Mouse (Mus musculus) hindbrain, embryonic 14.5 days (tissue): ENCODE data around the gene Adra2b. TPM values are rescaled to one million over a fixed set of nuclear protein-coding genes. Genes with fewer than 3 reads are reported as not detected.

Experiments
- ATAC-seq: fragments of 200-750 bp; cut with Nextera tagmentation; 2 replicates; pipeline ENCODE4 v1.8.0; 2017; ENCODE audit warnings: moderate number of reproducible peaks, mild to moderate bottlenecking, moderate TSS enrichment, moderate library complexity; ENCODE audit not compliant: low FRiP score
- DNase-seq: peaks from one replicate; pipeline ENCODE4 v3.0.0-alpha.2; 2015; ENCODE audit warnings: low spot score
- H3K27ac ChIP-seq: fragments of 300-500 bp; sonication (generic); 2 replicates; pipeline ENCODE4 v1.5.1; 2014; ENCODE audit warnings: mild to moderate bottlenecking, moderate library complexity
- H3K27me3 ChIP-seq: fragments of 300-500 bp; sonication (generic); 2 replicates; pipeline ENCODE4 v1.6.1; 2014; ENCODE audit warnings: mild to moderate bottlenecking, low read length, mixed read lengths; ENCODE audit not compliant: control insufficient read depth, insufficient read depth
- H3K36me3 ChIP-seq: fragments of 300-500 bp; sonication (generic); replicated peaks from 2 replicates; pipeline ENCODE4 v1.6.1; 2014; ENCODE audit not compliant: control insufficient read depth, insufficient read depth
- H3K4me1 ChIP-seq: fragments of 300-500 bp; sonication (generic); replicated peaks from 2 replicates; pipeline ENCODE4 v1.6.1; 2014; ENCODE audit warnings: antibody characterized with exemption, low read length, mixed read lengths; ENCODE audit not compliant: control insufficient read depth, insufficient read depth
- H3K4me2 ChIP-seq: fragments of 300-500 bp; sonication (generic); replicated peaks from 2 replicates; pipeline ENCODE4 v1.6.1; 2014; ENCODE audit warnings: mild to moderate bottlenecking, moderate library complexity
- H3K4me3 ChIP-seq: fragments of 300-500 bp; sonication (generic); replicated peaks from 2 replicates; pipeline ENCODE4 v1.5.1; 2014; ENCODE audit warnings: mild to moderate bottlenecking, low read length
- H3K9ac ChIP-seq: fragments of 300-500 bp; sonication (generic); 2 replicates; pipeline ENCODE4 v1.6.1; 2014
- H3K9me3 ChIP-seq: fragments of 300-500 bp; sonication (generic); 2 replicates; pipeline ENCODE4 v1.6.1; 2016; ENCODE audit warnings: low read length; ENCODE audit not compliant: control insufficient read depth
- WGBS: fragments of 180-500 bp; shearing (Covaris S2); extraction: QIAGEN DNeasy Blood & Tissue Kit; methylation state at CpG from one replicate; pipeline ENCODE4 v1.1.7; 2014; 5-methylcytosine and 5-hydroxymethylcytosine counted together
- polyA plus RNA-seq: library from polyadenylated mRNA; unstranded; fragments of >200 nt; fragmentation: Nextera tagmentation; extraction: Ambion mirVana; gene quantifications from 2 replicates; pipeline ENCODE4 v1.2.1, GENCODE M21; 2014

Adra2b gene
- polyA plus RNA-seq, 1 experiment from 2014 or later: 0.79 TPM

DNA sequence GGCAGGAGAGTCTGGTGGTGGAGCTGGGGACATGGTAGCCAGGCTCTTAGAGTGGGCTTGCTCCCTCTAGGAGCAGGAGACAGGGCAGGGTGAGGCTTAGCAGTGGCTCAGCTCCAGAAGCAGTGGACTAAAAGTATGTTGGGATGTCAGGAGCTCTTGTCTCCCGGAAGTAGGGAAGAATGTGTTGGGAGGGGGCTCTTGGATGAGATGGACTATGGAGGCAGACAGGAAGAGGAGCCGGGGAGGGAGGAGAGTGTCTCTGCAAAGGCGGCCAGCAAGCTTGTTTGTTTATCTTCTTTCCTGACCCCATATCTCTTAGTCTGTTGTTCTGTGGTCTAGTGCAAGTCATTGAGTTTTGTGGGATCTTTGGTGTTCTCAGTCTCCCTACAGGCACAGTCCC is 12.1 kb downstream of the Adra2b start:
- Histone ChIP-seq H3K4me1 (no peaks in the 10 kb centered on the region), H3K4me2 (no peak overlapping the region), H3K4me3 (no peak overlapping the region), H3K27ac (no peak overlapping the region), H3K27me3 (no peaks in the 10 kb centered on the region), H3K36me3 (no peaks in the 10 kb centered on the region), H3K9me3 (no peaks in the 10 kb centered on the region), H3K9ac (no peak overlapping the region)
- ATAC-seq (no peak), DNase-seq (no peak)
- WGBS: 80% methylated on average over 3 of the region's 3 CpGs

DNA sequence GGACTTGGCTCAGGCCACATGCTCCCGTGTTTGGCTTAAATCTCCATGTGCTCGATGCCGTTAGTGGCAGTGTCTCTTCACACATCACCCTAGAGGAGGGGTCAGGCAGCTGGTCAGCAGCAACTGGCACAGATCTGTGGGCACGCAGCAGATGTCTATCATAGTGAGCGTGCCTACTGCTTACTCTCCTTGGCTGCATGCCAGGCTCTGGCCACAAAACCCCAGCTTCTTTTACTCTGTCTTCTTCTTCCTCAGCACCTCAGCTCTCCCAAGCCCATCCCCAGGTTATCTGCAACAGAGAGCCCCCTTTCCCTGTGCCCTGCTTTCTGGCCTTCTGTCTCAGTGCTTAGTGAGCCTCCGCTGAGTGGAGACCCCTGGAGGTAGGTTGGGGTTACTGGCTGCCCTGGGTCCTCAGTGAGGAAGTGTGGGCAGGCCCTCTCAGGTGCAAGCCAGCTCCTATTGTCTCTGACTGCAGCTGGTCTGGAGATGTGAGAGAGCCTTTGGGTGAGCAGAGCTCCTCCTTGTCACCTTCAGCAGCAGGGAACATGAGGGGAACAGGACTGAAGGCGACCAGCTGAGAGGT is 12.8 kb downstream of the Adra2b start:
- Histone ChIP-seq H3K9ac (no peak overlapping the region), H3K27ac (no peak overlapping the region), H3K27me3 (no peaks in the 10 kb centered on the region), H3K4me1 (no peaks in the 10 kb centered on the region), H3K9me3 (no peaks in the 10 kb centered on the region), H3K4me3 (no peak overlapping the region), H3K4me2 (no peak overlapping the region), H3K36me3 (no peaks in the 10 kb centered on the region)
- ATAC-seq: no peak
- DNase-seq: no peak
- WGBS: 44% methylated on average over 7 of the region's 7 CpGs

DNA sequence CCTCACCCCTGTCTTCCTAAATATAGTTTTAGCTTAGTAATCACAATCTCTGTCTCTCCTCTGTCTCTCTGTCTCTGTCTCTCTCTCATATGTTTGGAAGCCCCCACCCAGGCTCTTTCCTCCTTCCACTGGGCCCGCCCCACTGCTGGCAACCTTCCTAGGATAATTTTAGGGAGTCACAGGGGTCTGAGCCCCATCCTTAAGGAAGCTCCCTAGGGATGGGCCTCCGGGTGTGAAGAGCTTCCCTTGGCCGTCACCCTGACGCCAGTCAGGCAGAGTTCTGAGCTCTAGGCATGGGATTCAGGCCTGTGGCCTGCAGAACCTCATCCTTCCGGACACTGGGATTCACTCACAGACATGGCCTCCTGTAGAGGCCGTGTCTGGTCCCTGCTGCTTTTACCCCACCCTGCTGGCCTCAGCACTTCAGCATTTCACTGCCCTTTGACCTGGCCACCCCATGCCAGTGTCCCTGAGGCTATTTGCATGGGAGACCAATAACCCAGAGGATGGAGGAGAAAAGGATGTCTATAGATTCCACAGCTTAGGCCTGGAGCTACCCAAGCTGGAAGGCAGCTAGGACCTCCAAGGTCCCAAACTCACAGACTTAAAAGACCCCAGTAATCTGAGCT is 13.5 kb downstream of the Adra2b start:
- H3K27me3 ChIP-seq: no peaks in the 10 kb centered on the region
- no peak for ATAC-seq
- H3K4me3 ChIP-seq: no peak overlapping the region
- no peaks in the 10 kb centered on the region for H3K9me3 ChIP-seq
- H3K4me2 ChIP-seq: no peak overlapping the region
- no peak for DNase-seq
- H3K27ac ChIP-seq: no peak overlapping the region
- H3K9ac ChIP-seq: no peak overlapping the region
- H3K36me3 ChIP-seq: no peaks in the 10 kb centered on the region
- 79% methylated on average over 6 of the region's 6 CpGs for whole genome bisulfite sequencing
- no peaks in the 10 kb centered on the region for H3K4me1 ChIP-seq

DNA sequence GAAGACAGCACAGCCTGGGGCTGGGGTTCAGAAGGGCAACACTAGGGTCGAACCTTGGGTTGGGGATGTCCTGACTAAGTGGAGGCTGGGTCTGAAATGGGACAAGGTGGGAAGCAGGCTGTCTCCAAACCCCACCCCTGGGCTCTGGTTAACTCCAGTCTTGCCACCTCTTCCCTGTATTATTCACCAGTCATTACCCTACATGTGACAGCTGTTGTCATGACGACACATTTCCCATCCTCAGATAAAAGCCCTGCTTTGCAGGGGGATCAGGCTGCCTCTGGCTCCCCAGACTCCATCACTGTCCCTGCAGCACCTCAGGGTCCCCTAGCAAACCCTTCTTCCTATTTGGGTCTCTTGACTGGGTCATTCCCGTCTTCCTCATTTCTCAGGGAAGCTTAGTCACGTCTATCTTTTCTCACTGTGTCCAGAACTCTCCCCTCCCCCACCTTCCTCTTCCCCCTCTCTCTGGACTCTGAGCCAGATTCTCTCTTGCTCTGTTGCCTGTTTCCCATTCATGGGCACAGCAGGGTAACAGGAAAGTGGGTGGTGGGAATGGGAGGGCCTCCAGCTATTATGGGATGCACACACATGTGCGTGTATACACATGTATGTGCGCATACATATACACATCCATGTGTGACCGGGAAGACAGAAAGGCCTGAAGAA is 15.1 kb downstream of the Adra2b start:
- Histone ChIP-seq H3K4me2 (no peak overlapping the region), H3K27ac (no peak overlapping the region), H3K27me3 (no peaks in the 10 kb centered on the region), H3K4me3 (no peak overlapping the region), H3K4me1 (no peaks in the 10 kb centered on the region), H3K36me3 (no peaks in the 10 kb centered on the region), H3K9me3 (no peaks in the 10 kb centered on the region), H3K9ac (no peak overlapping the region)
- 56% methylated on average over 7 of the region's 7 CpGs for WGBS
- ATAC-seq (no peak), DNase-seq (no peak)

DNA sequence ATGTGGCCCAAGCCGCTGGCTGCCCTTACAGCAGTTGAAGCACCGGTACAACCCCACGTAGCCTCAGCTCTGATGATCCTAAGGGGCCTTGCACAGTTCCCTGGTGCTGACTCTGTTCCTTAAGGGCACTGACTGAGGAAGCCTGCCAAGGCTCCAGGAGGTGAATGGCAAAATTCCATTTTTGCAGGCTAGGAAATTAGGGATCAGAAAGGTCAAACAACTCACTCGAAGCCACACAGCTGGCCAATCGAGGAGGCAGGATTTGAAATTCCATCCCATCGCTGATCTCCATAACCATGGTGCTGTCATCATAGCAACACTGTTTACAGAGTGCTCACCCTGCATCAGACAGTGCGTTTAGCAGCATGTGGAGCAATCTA is 15.6 kb downstream of the Adra2b start:
- Histone ChIP-seq H3K9ac (no peak overlapping the region), H3K27ac (no peak overlapping the region), H3K36me3 (no peaks in the 10 kb centered on the region), H3K27me3 (no peaks in the 10 kb centered on the region), H3K4me1 (no peaks in the 10 kb centered on the region), H3K9me3 (no peaks in the 10 kb centered on the region), H3K4me2 (no peak overlapping the region), H3K4me3 (no peak overlapping the region)
- ATAC-seq (no peak), DNase-seq (no peak)
- 74% methylated on average over 7 of the region's 7 CpGs for WGBS

DNA sequence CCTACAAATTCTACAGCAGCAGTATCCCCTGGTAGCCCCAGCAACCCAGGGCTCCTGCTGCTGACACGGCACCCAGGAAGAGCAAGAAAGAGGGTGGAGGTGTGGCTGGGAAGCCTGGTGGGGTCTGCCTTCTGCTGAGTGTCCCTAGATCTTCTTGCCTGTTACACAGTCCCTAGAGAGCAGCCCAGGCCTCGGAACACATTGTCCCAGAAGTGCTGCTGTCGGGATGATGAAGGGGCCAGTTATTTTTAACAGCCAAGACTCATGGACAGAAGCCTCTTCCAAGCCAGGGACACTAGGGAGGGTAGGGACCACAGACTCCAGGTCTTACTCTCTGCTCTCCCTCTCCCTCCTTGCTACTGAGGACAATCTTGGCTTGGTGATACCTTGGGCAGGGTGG is 16.2 kb downstream of the Adra2b start:
- Histone ChIP-seq H3K9ac (no peak overlapping the region), H3K9me3 (no peaks in the 10 kb centered on the region), H3K4me3 (no peak overlapping the region), H3K27ac (no peak overlapping the region), H3K4me2 (no peak overlapping the region), H3K4me1 (no peaks in the 10 kb centered on the region), H3K36me3 (no peaks in the 10 kb centered on the region), H3K27me3 (no peaks in the 10 kb centered on the region)
- WGBS: 76% methylated on average over 3 of the region's 3 CpGs
- ATAC-seq: no peak
- DNase-seq: no peak

DNA sequence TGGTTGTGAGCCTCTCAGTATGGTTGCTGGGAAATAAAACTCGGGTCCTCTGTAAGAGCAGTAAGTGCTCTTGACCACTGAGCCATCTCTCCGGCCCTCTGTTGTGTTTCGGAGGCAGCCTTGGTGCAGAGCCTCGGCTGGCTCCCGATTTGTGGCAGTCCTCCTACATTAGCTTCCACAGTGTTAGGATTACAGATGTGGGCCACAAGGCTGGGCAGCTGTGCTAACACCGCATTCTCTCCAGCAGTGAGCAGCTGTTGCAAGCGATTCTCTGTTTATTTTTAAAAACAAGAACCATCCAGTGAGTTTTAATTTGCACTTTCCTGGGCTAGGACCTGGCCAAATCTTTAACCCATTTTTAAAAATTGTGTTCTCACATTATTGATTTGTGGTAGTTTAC is 20.9 kb downstream of the Adra2b start:
- Histone ChIP-seq H3K27me3 (no peaks in the 10 kb centered on the region), H3K9ac (no peak overlapping the region), H3K27ac (no peak overlapping the region), H3K9me3 (no peaks in the 10 kb centered on the region), H3K4me1 (no peaks in the 10 kb centered on the region), H3K4me3 (no peak overlapping the region), H3K36me3 (no peaks in the 10 kb centered on the region), H3K4me2 (no peak overlapping the region)
- ATAC-seq (no peak), DNase-seq (no peak)
- 70% methylated on average over 7 of the region's 7 CpGs for WGBS

DNA sequence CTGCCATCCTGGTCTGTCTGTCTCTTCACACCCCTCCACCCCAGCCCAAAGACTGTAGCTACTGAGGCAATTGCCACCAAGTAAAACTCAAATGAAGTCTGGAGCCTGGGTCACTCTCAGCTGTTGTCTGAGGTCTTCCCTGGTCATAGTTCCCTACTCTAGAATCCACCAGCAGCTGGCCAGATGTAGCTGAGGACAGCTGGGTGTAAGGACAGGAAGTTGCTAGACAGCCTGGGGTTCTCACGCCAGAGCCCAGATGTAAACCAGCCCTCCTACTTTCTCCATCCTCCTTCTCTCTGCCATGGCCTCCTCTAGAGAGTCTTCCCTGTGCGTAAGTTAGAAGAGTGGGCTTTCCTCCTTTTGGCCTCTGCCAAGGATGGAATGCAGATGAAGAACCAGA is 24.5 kb downstream of the Adra2b start:
- H3K4me3 ChIP-seq: no peak overlapping the region
- 87% methylated on average over 2 of the region's 2 CpGs for whole genome bisulfite sequencing
- H3K9ac ChIP-seq: no peak overlapping the region
- no peak overlapping the region for H3K4me2 ChIP-seq
- H3K4me1 ChIP-seq: no peaks in the 10 kb centered on the region
- no peak overlapping the region for H3K27ac ChIP-seq
- no peaks in the 10 kb centered on the region for H3K9me3 ChIP-seq
- DNase-seq: no peak
- no peak for ATAC-seq
- H3K36me3 ChIP-seq: no peaks in the 10 kb centered on the region
- H3K27me3 ChIP-seq: no peaks in the 10 kb centered on the region

DNA sequence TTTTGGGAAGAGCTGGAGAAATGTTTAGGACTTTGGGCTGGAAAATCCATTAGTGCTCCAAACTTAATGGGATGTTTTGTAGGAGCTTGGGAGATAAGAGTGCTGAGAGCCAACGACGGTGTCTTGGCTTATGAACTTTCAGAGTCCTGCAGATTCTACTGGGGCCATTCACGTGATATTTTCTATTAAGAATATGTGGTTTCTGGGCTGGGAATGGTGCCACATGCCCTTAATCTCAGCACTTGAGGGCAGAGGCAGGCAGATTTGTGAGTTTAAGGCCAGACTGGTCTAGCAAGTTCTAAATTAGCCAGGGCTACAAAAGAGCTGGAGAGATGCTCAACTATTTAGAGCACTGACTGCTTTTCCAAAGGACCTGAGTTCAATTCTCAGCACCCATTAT is 27.3 kb downstream of the Adra2b start:
- Histone ChIP-seq H3K4me2 (no peak overlapping the region), H3K4me3 (no peak overlapping the region), H3K27ac (no peak overlapping the region), H3K36me3 (no peaks in the 10 kb centered on the region), H3K9me3 (no peaks in the 10 kb centered on the region), H3K9ac (no peak overlapping the region), H3K27me3 (no peaks in the 10 kb centered on the region), H3K4me1 (no peaks in the 10 kb centered on the region)
- WGBS: 88% methylated on average over 3 of the region's 3 CpGs
- DNase-seq (no peak), ATAC-seq (no peak)
